Mouse (Mus musculus): ENCODE results near the gene Qpctl.

DNA sequence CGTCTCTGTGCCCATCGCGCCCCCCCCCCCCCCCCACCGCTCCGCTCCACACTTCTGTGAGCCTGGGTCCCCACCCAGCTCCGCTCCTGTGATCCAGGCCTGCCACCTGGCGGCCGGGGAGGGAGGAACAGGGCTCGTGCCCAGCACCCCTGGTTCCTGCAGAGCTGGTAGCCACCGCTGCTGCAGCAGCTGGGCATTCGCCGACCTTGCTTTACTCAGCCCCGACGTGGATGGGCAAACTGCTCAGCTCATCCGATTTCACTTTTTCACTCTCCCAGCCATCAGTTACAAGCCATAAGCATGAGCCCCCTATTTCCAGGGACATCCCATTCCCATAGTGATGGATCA lies 55.9 kb downstream of the Qpctl start:
- peak; percentile 74 for TF ChIP-seq CTCF (IDR thresholded peaks at IDR 0.05; ENCODE audit: borderline replicate concordance, insufficient read depth, low read depth, low read length)
- no peak for TF ChIP-seq POLR2A (IDR thresholded peaks at IDR 0.05; ENCODE audit: borderline replicate concordance, insufficient read depth, low read length)

Measured in cerebellum, adult 2 months (tissue).